Mouse (Mus musculus) MEL (cell line): ENCODE results near the gene Xrcc1.

ENCODE experiments used
- CTCF ChIP-seq, 3 experiments: IDR thresholded peaks in 2 of 3; conservative IDR thresholded peaks in 1 of 3; 2 replicates each; pipeline ENCODE4 v1.5.1; 2011 to 2012; ENCODE audit warnings: low read length in 3 of 3, low read depth in 2 of 3, mild to moderate bottlenecking in 2 of 3, improper control_type of control experiment in 1 of 3, inconsistent platforms in 1 of 3, mixed read lengths in 1 of 3, moderate library complexity in 1 of 3; ENCODE audit not compliant: control insufficient read depth in 1 of 3, insufficient read depth in 1 of 3, poor library complexity in 1 of 3, severe bottlenecking in 1 of 3
- ELF1 ChIP-seq: IDR thresholded peaks from 2 replicates; pipeline ENCODE4 v1.6.1; 2014; ENCODE audit warnings: low read depth, mild to moderate bottlenecking, inconsistent platforms, low read length, improper control_type of control experiment, moderate library complexity
- GABPA ChIP-seq: IDR thresholded peaks from 2 replicates; pipeline ENCODE4 v1.6.1; 2012; ENCODE audit warnings: low read depth, mild to moderate bottlenecking, inconsistent platforms, low read length, improper control_type of control experiment, moderate library complexity
- KAT2A ChIP-seq: conservative IDR thresholded peaks from 2 replicates; pipeline ENCODE4 v1.6.1; 2012; ENCODE audit warnings: low read depth, low read length, improper control_type of control experiment, inconsistent platforms
- MEF2A ChIP-seq: IDR thresholded peaks from 2 replicates; pipeline ENCODE4 v1.6.1; 2014; ENCODE audit warnings: low read depth, mild to moderate bottlenecking, inconsistent platforms, low read length, improper control_type of control experiment; ENCODE audit not compliant: poor library complexity, insufficient replicate concordance, severe bottlenecking; ENCODE audit errors: extremely low read depth
- POLR2A ChIP-seq, 2 experiments: IDR thresholded peaks; 2 replicates each; pipeline ENCODE4 v1.6.1; 2011 to 2012; ENCODE audit warnings: low read length in 2 of 2, mild to moderate bottlenecking in 2 of 2, control low read depth in 1 of 2, improper control_type of control experiment in 1 of 2, low read depth in 1 of 2, moderate library complexity in 1 of 2; ENCODE audit not compliant: control insufficient read depth in 1 of 2, insufficient read depth in 1 of 2, poor library complexity in 1 of 2
- SIN3A ChIP-seq: IDR thresholded peaks from 2 replicates; pipeline ENCODE4 v1.6.1; 2012; ENCODE audit warnings: low read length, improper control_type of control experiment, inconsistent platforms
- UBTF ChIP-seq: IDR thresholded peaks from 2 replicates; pipeline ENCODE4 v1.6.1; 2012; ENCODE audit warnings: low read depth, mild to moderate bottlenecking, inconsistent platforms, low read length, improper control_type of control experiment, moderate library complexity, borderline replicate concordance; ENCODE audit not compliant: insufficient read depth

DNA sequence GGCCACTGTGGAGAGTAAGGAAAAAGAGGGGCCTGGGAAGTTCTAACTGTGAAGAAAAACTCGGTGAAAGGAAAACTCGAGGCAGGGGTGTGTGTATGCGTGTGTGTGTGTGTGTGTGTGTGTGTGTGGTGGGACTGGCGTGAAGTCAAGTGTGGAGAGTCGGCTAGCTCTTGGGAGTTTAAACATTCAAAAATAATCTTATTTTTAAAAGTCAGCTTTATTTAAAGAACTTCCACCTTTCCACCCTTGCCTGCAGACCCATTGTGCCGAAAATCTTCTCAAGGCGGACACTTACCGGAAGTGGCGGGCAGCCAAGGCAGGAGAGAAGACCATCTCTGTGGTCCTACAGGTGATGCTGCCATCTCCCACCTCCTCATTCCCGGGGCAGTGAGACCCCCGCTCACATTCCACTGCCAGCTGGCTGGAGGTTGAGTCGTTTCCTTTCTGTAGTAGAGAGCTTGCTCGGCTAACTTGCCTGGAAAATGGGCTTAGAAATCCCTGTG is 1.5 kb downstream of the Xrcc1 start:
- TF ChIP-seq CTCF (IDR thresholded peaks at IDR 0.05 in 2 of 3, conservative IDR thresholded peaks at IDR 0.05 in 1 of 3; ENCODE audit: control insufficient read depth in 1 of 3, insufficient read depth in 1 of 3, low read depth in 2 of 3, low read length in 3 of 3, poor library complexity in 1 of 3, severe bottlenecking in 1 of 3): no peak
- TF ChIP-seq POLR2A (IDR thresholded peaks at IDR 0.05; ENCODE audit: control insufficient read depth in 1 of 2, insufficient read depth in 1 of 2, low read depth in 1 of 2, low read length in 2 of 2, poor library complexity in 1 of 2): no peak
- TF ChIP-seq KAT2A: no peak
- no peak for TF ChIP-seq GABPA
- no peak for TF ChIP-seq SIN3A
- no peak for TF ChIP-seq ELF1
- TF ChIP-seq MEF2A: no peak
- TF ChIP-seq UBTF: no peak
